Mouse (Mus musculus): ENCODE measurements around the gene Pdap1.
A peak's percentile ranks its signal among the peaks of the same experiment; 100 is the strongest.
"Not testable (repeated sequence)": the region's sequence is repeated elsewhere in the genome, so short reads cannot be mapped to it uniquely, and the experiment has no call there.

Gene Pdap1

GRCm38 (mm10) chr5:145118005-145118404, 22.0 kb downstream of the Pdap1 start:
- no peak for DNase-seq

GRCm38 (mm10) chr5:145116916-145117315, 23.1 kb downstream of the Pdap1 start:
- peak; percentile 64 for DNase-seq

- no peak for DNase-seq
These were observed 23.7 kb downstream of the Pdap1 start for GRCm38 (mm10) chr5:145116316-145116715.

GRCm38 (mm10) chr5:145115736-145116135, 24.3 kb downstream of the Pdap1 start:
- DNase-seq = no peak

GRCm38 (mm10) chr5:145114606-145115473, 25.2 kb downstream of the Pdap1 start:
- peak; percentile 33 for DNase-seq

- DNase-seq = peak; percentile 75
These were observed 25.9 kb downstream of the Pdap1 start, which contains the start of gene Arpc1b for GRCm38 (mm10) chr5:145114071-145114605. Gene Arpc1b (plus strand): TSS chr5:145114215.

- DNase-seq = no peak
These were observed 26.6 kb downstream of the Pdap1 start for GRCm38 (mm10) chr5:145113416-145113815.

GRCm38 (mm10) chr5:145112566-145112965, 27.5 kb downstream of the Pdap1 start:
- no peak for DNase-seq

- no peak for DNase-seq
These were observed 29.6 kb downstream of the Pdap1 start for GRCm38 (mm10) chr5:145110401-145110800.

GRCm38 (mm10) chr5:145105694-145106275, 34.3 kb downstream of the Pdap1 start:
- no peak for DNase-seq

GRCm38 (mm10) chr5:145104328-145104727, 35.7 kb downstream of the Pdap1 start:
- no peak for DNase-seq

- no peak for DNase-seq
These were observed 37.3 kb downstream of the Pdap1 start for GRCm38 (mm10) chr5:145102706-145103105.

GRCm38 (mm10) chr5:145101451-145101850, 38.6 kb downstream of the Pdap1 start:
- DNase-seq = not testable (repeated sequence)

- no peak for DNase-seq
These were observed 39.1 kb downstream of the Pdap1 start for GRCm38 (mm10) chr5:145100960-145101359.

GRCm38 (mm10) chr5:145098340-145098821, 41.7 kb downstream of the Pdap1 start:
- DNase-seq = no peak

GRCm38 (mm10) chr5:145096195-145096594, 43.8 kb downstream of the Pdap1 start:
- no peak for DNase-seq

GRCm38 (mm10) chr5:145089878-145090277, 50.2 kb downstream of the Pdap1 start:
- DNase-seq = no peak

GRCm38 (mm10) chr5:145088186-145088585, 51.9 kb downstream of the Pdap1 start:
- no peak for DNase-seq

- DNase-seq = no peak
These were observed 55.2 kb downstream of the Pdap1 start for GRCm38 (mm10) chr5:145084822-145085221.

GRCm38 (mm10) chr5:145083632-145084451, 56.2 kb downstream of the Pdap1 start, which contains the start of the genes Arpc1a and Kpna7:
Gene Arpc1a (plus strand): TSS chr5:145083830.
Gene Kpna7 (minus strand): TSS chr5:145084030.
- DNase-seq = peak; percentile 96

GRCm38 (mm10) chr5:145083201-145083600, 56.8 kb downstream of the Pdap1 start:
- not testable (repeated sequence) for DNase-seq

GRCm38 (mm10) chr5:145081866-145082613, 58.0 kb downstream of the Pdap1 start:
- no peak for DNase-seq
